Mouse (Mus musculus): ENCODE data around the gene Slc3a1.

Slc3a1 gene

GRCm38 (mm10) chr17:85038311-85038710, 10.1 kb downstream of the Slc3a1 start:
- DNase-seq = no peak

DNA sequence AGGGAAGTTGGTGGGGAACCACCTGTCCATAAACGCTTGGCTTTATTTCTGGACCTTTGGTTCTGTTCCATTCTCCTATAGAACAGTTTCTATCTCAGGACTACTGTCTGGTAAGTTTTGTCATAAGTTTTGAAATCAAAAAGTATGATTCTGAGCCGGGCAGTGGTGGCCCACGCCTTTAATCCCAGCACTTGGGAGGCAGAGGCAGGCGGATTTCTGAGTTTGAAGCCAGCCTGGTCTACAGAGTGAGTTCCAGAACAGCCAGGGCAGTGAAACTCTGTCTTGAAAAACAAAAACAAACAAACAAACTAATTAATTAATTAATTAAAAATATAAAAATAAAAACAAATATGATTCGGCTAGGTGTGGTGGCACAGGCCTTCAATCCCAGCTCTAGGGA, 10.6 kb downstream of the Slc3a1 start:
- DNase-seq = no peak

GRCm38 (mm10) chr17:85040913-85041312, 12.7 kb downstream of the Slc3a1 start:
- no peak for DNase-seq

- DNase-seq = no peak
Observed at GRCm38 (mm10) chr17:85042419-85042818, 14.2 kb downstream of the Slc3a1 start.

GRCm38 (mm10) chr17:85043404-85043816, 15.2 kb downstream of the Slc3a1 start:
- DNase-seq = no peak

GRCm38 (mm10) chr17:85044466-85044865, 16.3 kb downstream of the Slc3a1 start:
- no peak for DNase-seq

DNA sequence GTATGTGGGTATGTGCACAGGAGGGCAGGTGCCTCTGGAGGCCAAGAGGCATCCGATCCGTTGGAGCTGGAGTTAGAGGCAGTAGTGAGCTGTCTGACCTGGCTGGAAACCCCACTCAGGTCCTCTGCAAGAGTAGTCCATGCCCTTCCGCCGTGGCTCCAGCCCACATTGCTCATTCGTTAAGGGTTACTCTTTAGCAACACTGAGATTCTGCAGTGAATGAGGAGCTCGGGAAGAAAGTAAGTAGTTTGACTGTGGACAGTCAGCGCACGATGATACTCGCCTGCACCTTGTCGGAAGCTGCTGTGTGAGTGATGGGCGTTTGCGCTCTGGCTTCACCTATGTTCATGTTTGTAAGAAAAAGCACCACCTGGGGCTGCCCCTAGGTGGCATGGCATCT, 17.0 kb downstream of the Slc3a1 start:
- DNase-seq = peak; percentile 35

DNA sequence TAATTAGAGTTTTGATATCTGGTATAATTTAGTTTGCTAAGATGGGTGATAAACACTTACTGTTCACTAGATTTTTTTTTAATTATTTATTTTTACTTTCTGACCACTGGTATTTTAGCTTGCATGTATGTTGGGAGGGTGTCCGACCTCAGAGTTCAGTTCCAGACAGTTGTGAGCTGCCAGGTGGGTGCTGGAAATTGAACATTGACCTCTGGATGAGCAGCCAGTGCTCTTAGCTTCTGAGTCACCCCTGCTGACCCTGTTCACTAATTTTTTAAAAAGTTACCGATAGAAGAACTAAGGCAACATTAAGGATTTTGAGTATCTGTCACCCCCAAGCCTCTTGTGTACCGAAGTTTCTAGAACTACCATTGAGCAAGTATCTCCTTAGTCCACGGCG, 20.2 kb downstream of the Slc3a1 start:
- no peak for DNase-seq

GRCm38 (mm10) chr17:85058276-85058675, 30.1 kb downstream of the Slc3a1 start:
- no peak for DNase-seq

GRCm38 (mm10) chr17:85059136-85059535, 31.0 kb downstream of the Slc3a1 start:
- DNase-seq = no peak

DNA sequence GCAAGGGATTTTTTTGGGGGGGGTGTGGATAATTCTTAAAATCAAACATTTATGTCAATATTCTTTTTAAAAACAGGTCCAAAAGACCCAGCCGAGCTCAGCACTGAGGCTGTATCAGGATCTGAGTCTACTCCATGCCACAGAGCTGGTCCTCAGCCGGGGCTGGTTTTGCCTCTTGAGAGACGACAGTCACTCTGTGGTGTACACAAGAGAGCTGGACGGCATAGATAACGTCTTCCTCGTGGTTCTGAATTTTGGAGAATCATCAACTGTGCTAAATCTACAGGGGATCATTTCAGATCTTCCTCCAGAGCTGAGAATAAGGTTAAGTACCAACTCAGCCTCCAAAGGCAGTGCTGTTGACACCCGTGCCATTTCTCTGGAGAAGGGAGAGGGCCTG, 35.4 kb downstream of the Slc3a1 start:
- DNase-seq = no peak

DNA sequence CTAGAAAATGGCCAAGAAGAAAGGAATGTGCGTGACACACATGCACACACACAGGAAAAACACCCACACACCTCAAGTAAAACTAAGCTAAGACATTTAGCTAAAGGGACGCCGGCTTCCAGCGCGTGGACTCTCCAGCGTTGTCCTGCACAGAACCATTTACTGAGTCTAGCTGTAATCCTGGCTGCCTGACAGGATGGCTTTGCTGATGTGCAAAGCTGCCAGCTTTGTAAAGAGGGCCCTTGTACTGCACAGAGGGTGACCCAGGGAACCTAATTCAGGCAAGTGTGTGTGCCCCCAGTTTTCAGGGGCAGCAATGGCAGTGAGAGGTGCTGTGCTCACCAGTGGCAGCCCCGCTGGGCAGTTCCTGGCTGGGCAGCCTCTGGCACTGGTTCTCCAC, 39.2 kb downstream of the Slc3a1 start:
- DNase-seq = no peak

DNA sequence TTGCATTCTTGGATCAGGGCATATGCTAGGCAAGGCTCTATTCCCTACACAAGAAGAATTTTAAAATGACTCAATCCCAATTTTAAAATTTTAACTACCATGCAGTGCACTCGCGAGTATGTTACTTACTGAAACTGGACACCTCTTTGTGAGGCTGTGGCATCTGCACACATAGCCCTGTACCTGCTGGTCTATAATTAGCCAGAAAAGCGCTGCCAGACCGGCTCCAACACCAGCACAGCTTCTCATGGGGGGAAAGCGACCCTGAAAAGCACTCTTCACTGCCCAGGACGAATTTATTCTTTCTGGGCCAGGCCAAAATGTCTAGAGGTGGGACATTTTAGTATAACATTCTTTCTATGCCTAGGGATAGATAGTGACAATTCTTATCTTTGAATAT, 42.5 kb downstream of the Slc3a1 start:
- no peak for DNase-seq

DNA sequence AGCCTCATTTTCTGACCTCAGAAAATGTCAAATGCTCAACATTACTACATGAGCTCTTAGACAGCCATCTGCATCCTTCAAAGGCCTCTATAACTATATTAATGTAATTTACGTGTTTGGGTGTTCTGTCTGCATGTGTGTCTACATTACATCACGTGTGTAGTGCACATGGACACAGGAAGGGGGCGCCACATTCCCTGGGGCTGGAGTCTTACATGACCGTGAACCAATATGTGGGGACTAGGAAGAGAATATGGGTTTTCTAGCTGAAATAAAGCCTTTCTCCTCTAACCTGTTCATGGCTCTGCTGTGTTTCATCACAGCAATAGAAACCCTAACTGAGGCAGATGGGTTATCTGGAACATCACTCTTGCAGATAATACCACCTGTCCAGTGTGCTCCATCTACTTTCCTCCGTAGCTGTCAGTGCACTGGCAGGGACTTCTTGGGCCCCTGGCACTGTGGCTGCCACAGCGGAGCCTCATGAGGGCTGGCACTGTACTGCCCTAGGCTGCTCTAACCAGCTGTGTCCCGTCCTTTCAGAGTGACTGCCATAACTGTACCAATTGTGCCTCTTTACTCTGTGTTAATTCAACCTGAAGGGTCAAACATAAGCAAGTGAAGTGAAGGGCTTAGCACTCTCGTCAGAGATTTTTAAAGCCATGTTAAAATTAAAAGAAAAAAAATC, 43.1 kb downstream of the Slc3a1 start:
- peak; percentile 30 for DNase-seq

DNA sequence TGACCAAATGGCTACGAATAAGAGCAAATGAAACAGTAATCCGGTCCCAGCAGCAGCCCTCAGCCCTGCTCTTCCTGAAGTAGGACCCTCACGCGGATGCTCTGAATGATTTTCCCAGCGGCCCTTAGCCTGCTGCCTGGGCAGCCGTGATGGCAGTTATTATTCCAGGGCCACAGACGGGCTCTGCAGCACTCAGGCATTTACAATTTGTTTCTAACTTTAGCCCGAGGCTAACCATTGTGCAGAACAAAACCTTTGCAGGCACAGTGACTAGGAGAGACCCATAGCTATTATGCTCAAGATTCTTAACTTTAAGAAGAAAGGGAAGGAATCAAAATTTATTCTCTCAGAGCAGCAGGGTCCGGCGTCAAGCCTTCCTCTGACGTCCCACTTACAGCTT, 44.2 kb downstream of the Slc3a1 start:
- no peak for DNase-seq

- no peak for DNase-seq
Observed at GRCm38 (mm10) chr17:85073214-85073613, 45.0 kb downstream of the Slc3a1 start.

- DNase-seq = no peak
Observed at GRCm38 (mm10) chr17:85074083-85074482, 45.9 kb downstream of the Slc3a1 start.

- no peak for DNase-seq
Observed at GRCm38 (mm10) chr17:85079276-85079675, 51.1 kb downstream of the Slc3a1 start.

- DNase-seq = no peak
Observed at GRCm38 (mm10) chr17:85080781-85081180, 52.6 kb downstream of the Slc3a1 start.

DNA sequence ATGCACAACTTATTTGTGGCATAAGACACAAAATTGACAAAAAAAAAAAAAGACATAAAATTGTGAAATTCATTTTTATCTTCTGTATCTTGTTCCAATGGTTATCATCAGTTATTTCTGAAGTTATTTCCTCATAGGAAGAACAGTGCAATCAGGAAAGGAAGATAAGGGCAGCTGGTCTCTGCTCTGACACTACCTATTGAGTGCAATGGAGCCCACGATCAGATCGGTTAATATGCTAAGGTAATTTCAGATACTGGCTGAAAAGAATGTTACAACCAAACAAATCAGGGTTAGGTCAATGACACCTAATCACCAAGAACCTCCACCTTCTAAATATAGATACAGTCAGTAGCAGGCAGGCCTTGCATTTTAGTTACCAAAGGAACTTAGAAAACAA, 57.2 kb downstream of the Slc3a1 start:
- DNase-seq = no peak

GRCm38 (mm10) chr17:85086501-85086900, 58.3 kb downstream of the Slc3a1 start:
- no peak for DNase-seq

DNA sequence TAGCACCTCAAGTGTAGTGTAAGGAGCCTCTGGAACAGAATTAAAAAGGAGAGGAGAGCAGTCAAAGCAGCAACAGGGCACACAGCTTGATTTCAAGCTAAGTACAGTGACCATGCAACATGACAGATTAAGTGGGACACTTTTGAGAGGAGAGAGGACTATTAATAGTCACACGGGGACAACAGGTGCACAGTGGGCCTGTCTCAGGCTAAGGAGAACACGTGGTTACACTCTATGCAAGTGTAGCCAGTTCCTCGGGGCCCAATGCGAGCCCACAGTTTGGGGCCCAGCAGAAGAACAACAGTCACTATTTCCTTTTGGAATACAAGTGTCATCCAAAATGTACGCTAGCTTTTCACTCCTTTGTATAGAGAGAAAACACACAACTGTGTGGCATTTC, 59.4 kb downstream of the Slc3a1 start:
- no peak for DNase-seq

GRCm38 (mm10) chr17:85088401-85088800, 60.2 kb downstream of the Slc3a1 start:
- no peak for DNase-seq

DNA sequence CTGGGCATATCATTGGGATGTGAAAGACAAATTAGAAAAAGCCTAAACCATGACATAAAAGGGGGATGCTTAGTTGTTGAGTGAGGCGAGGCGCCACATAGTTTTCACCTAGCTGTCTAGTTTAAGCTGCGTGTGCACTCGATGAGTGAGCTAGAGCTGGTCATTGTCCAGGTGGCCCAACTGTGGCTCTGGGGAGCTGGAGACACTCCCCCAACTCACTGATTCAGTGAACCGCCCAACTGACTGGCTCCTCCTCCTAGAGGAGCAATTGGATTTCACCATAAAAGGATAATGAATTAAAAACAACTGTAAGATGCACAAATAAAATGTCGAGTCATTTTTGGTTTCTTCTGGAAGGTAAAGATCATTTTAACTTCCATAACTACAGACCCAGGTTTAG, 60.8 kb downstream of the Slc3a1 start:
- DNase-seq = no peak

DNA sequence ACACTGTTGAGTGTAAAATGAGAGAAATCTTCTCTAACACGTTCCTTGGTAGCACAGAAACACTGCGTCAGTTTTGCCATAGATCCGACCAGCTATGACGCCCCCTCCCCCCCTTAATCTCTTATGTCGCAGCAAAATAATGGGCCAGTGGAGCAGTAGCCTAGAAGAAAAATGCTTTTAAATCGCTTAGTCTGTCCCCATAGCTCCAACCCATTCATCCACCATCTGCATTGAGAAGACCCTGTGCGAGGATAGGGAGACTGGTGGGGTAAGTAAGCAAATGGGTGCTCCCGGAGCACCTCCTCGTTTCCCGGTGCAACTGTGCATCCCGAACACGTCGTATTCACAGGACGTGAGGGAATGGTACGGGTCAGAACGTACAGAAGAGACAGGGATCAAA, 61.4 kb downstream of the Slc3a1 start:
- no peak for DNase-seq
